Mouse (Mus musculus) ES-Bruce4 (cell line): ENCODE data around the gene Pakap. TPM values are rescaled to one million over a fixed set of nuclear protein-coding genes. Genes with fewer than 3 reads are reported as not detected.

Experiments
- H3K27ac ChIP-seq: 2 replicates; pipeline ENCODE4 v1.5.1; 2012; ENCODE audit warnings: low read length, inconsistent platforms; ENCODE audit not compliant: insufficient read depth
- H3K27me3 ChIP-seq: 2 replicates; pipeline ENCODE4 v1.6.1; 2012; ENCODE audit warnings: mild to moderate bottlenecking, low read length, inconsistent platforms; ENCODE audit not compliant: control insufficient read depth, poor library complexity, insufficient read depth, severe bottlenecking
- H3K36me3 ChIP-seq: 2 replicates; pipeline ENCODE4 v1.6.1; 2012; ENCODE audit warnings: inconsistent platforms, mild to moderate bottlenecking, low read length, moderate library complexity; ENCODE audit not compliant: control insufficient read depth, poor library complexity, insufficient read depth, severe bottlenecking
- H3K4me1 ChIP-seq: one replicate; pipeline ENCODE4 v1.8.1; 2011; ENCODE audit warnings: low read length; ENCODE audit not compliant: control insufficient read depth, insufficient read depth
- H3K4me3 ChIP-seq: 2 replicates; pipeline ENCODE4 v1.5.1; 2011; ENCODE audit warnings: low read depth, mild to moderate bottlenecking, low read length
- H3K9ac ChIP-seq: 2 replicates; pipeline ENCODE4 v1.6.1; 2012; ENCODE audit warnings: low read depth, mild to moderate bottlenecking, inconsistent platforms; ENCODE audit not compliant: poor library complexity, severe bottlenecking
- H3K9me3 ChIP-seq: replicated peaks from 2 replicates; pipeline ENCODE4 v1.6.1; 2012; ENCODE audit warnings: mild to moderate bottlenecking, low read length, inconsistent platforms; ENCODE audit not compliant: control insufficient read depth, poor library complexity, insufficient read depth, severe bottlenecking
- CTCF ChIP-seq: IDR thresholded peaks from one replicate; pipeline ENCODE4 v1.8.1; 2011; ENCODE audit warnings: low read depth, low read length
- EP300 ChIP-seq: IDR thresholded peaks from 2 replicates; pipeline ENCODE4 v1.6.1; 2011; ENCODE audit warnings: low read depth, low read length; ENCODE audit not compliant: insufficient read depth
- POLR2A ChIP-seq: IDR thresholded peaks from one replicate; pipeline ENCODE4 v1.8.1; 2011; ENCODE audit warnings: low read length; ENCODE audit not compliant: insufficient read depth
- polyA plus RNA-seq: library from polyadenylated mRNA; stranded (reverse); fragments of >200 nt; gene quantifications from 2 replicates; pipeline ENCODE4 v1.2.4, GENCODE M21; 2011; ENCODE audit warnings: low read depth; ENCODE audit not compliant: missing spikeins, insufficient read depth, insufficient read length

Gene Pakap
- polyA plus RNA-seq, 1 experiment: 2.4 TPM

DNA sequence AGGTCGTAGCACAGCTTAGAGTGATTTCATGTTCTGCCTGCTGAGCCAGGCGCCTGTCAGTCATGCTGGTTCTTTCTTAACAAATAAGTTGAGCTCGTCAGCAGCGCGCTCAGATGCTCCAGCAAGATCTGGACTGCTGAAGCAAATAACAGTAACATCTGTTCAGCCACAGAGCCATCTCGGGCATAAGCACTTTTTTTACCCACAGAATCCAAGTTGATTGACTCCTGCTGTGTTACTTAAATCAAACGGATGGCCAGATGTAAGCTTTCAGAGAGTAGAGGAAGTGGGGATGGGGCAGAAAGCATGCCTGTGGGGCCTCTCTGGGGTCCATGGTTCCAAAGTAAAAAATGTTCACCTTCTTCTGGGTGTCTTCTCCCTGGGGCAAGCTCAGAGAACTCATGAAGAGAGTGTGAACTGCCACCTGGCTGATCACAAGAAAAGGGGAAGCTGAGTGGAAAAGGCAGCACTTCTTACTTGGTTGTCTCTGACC lies 152.9 kb downstream of the Pakap start:
- no peak overlapping the region for H3K27ac ChIP-seq
- H3K27me3 ChIP-seq: no peaks in the 10 kb centered on the region
- TF ChIP-seq EP300 (no peak), POLR2A (no peak), CTCF (no peak)
- H3K4me3 ChIP-seq: no peak overlapping the region
- no peaks in the 10 kb centered on the region; the same call in 1 of the 2 replicates for H3K9me3 ChIP-seq
- H3K9ac ChIP-seq: no peak overlapping the region
- H3K4me1 ChIP-seq: peaks cover 5% of the 10 kb centered on the region
- no peaks in the 10 kb centered on the region for H3K36me3 ChIP-seq

DNA sequence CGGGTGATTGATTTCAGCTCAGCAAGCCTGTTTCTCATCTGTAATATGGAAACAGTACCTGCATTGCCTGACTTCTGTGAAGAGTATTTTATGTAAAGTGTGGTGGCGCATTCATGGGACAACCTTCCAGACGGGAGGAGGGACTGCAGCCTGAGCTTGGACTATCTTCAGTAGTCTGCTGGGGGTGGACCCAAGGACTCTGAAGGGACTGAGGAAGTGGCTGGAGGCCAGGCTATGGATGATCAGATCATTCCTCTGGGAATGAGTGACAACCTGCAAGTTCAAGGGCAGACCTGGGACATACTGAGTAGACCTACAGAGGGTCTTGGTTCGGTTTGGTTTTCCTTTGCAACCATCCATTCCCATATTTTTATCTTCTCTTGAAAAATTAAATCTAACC lies 154.3 kb downstream of the Pakap start:
- Histone ChIP-seq H3K9ac (no peak overlapping the region), H3K27ac (no peak overlapping the region), H3K4me1 (peaks cover 5% of the 10 kb centered on the region), H3K27me3 (no peaks in the 10 kb centered on the region), H3K4me3 (no peak overlapping the region), H3K9me3 (no peaks in the 10 kb centered on the region; the same call in 1 of the 2 replicates), H3K36me3 (no peaks in the 10 kb centered on the region)
- TF ChIP-seq CTCF: no peak
- TF ChIP-seq POLR2A: no peak
- TF ChIP-seq EP300: no peak

DNA sequence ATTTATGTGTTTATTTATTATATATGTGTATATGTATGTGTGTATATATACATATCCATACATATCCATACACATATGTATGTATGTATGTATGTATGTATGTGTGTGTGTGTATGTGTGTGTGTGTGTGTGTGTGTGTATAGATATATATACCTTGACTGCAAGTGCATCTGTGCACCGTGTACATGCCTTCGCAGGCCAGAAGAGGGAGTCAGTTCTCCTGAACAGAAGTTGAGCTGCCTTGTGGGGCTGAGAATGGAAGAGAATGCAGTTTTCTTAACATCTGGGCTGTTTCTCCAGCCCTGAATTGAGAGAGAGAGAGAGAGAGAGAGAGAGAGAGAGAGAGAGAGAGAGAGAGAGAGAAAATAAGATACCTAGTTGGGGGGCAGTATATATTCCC lies 155.7 kb downstream of the Pakap start:
- no peak overlapping the region for H3K27ac ChIP-seq
- H3K36me3 ChIP-seq: no peaks in the 10 kb centered on the region
- TF ChIP-seq EP300 (no peak), POLR2A (no peak), CTCF (peak; percentile 74)
- H3K9me3 ChIP-seq: no peaks in the 10 kb centered on the region; the same call in 1 of the 2 replicates
- H3K4me3 ChIP-seq: no peak overlapping the region
- peaks cover 5% of the 10 kb centered on the region for H3K4me1 ChIP-seq
- H3K9ac ChIP-seq: no peak overlapping the region
- no peaks in the 10 kb centered on the region for H3K27me3 ChIP-seq

DNA sequence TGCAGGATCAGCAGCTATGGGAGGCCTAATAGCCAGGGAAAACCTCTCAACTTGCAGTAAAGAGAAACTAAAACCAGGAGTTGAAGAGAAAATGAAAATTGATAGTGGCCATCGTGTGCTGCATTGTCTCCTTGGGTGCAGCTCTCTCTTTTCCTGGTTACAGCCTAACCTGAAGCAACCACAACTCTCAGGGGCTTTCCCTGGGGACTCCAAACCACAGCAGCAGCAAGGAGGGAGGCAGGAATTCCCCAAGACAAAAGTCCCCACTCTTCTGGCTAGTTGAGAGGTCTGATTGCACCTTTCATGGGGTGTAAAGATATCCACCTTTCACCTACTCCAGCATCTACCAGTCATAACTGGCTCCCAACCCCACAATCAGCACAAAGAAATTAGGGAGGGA lies 157.6 kb downstream of the Pakap start:
- H3K4me3 ChIP-seq: no peak overlapping the region
- TF ChIP-seq EP300 (no peak), CTCF (no peak), POLR2A (no peak)
- no peaks in the 10 kb centered on the region for H3K27me3 ChIP-seq

DNA sequence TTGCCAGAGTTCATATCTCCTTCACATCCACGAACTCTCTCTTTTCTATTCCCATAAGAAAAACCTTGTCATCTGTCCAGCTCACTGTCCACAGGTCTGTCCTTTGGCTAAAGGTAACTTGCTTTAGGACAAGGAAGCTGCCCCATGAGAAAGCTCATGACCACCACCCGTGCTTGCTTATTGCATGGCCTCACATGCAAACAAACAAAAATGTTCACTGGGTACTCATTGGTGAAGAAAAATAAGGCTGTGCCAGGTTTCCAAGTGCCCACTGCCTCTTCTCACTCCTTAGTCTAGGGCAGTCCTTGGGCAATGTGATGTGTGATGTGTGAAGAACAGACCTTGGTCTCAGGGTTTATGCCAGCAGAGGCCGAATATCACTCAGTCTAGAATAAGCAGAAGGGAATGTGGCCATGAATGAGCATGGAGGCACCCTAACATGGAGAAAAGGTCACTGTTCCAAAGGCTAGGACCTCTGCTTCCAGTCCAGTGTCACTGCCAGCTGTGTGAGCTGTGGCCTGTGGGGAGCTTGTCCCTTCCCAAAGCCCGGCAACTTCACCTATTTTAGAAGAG lies 160.7 kb downstream of the Pakap start:
- Histone ChIP-seq H3K27ac (no peak overlapping the region), H3K4me3 (no peak overlapping the region), H3K36me3 (no peaks in the 10 kb centered on the region), H3K9me3 (no peaks in the 10 kb centered on the region), H3K4me1 (no peaks in the 10 kb centered on the region), H3K27me3 (no peaks in the 10 kb centered on the region), H3K9ac (no peak overlapping the region)
- TF ChIP-seq POLR2A: no peak
- TF ChIP-seq EP300: no peak
- no peak for TF ChIP-seq CTCF

More for the DNA sequence above, 157.6 kb downstream of the Pakap start:
- no peaks in the 10 kb centered on the region for H3K36me3 ChIP-seq
- H3K27ac ChIP-seq: no peak overlapping the region
- H3K4me1 ChIP-seq: peaks cover 5% of the 10 kb centered on the region
- no peak overlapping the region for H3K9ac ChIP-seq
- H3K9me3 ChIP-seq: no peaks in the 10 kb centered on the region

DNA sequence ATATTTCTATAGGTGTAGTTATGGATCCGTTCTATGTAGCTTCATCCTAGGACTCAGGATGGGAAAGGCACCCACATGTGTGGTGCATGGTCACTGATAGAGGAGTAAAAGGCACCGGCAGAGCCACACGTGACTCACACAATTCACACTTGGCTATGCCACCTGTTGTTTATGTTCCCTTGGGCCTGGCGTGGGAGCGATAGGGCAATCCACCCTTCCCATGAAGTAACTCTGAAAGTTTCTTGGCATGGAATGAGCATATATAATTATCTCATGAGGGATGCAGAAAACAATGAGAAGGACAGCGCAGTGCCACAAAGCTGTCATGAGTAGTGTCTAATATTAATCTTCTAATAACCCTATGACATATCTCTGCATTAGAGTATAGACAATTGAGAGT lies 162.1 kb downstream of the Pakap start:
- Histone ChIP-seq H3K9ac (no peak overlapping the region), H3K27ac (no peak overlapping the region), H3K4me1 (no peaks in the 10 kb centered on the region), H3K36me3 (no peaks in the 10 kb centered on the region), H3K4me3 (no peak overlapping the region), H3K27me3 (no peaks in the 10 kb centered on the region), H3K9me3 (no peaks in the 10 kb centered on the region)
- TF ChIP-seq EP300 (no peak), POLR2A (no peak), CTCF (no peak)
